Mouse (Mus musculus): ENCODE measurements around the gene Kif18b. TPM values are rescaled to one million over a fixed set of nuclear protein-coding genes. Genes with fewer than 3 reads are reported as not detected.

Kif18b gene
- polyA plus RNA-seq, 1 experiment from 2014 or later, result 1.3 TPM

- H3K4me2 ChIP-seq (replicated peaks; ENCODE audit: low read depth), result no peak overlapping the region
- no peak for DNase-seq (ENCODE audit: low spot score)
- TF ChIP-seq EP300 (optimal IDR thresholded peaks at IDR 0.05), result no peak
- TF ChIP-seq CTCF (IDR thresholded peaks at IDR 0.05; ENCODE audit: low read depth), result no peak
- no peaks in the 10 kb centered on the region for H3K27me3 ChIP-seq (ENCODE audit: control insufficient read depth, insufficient read depth, low read length)
- no peak overlapping the region for H3K9ac ChIP-seq (ENCODE audit: low read length)
- 90% methylated on average over 10 of the region's 10 CpGs for WGBS
- H3K27ac ChIP-seq (replicated peaks), result no peak overlapping the region
- H3K36me3 ChIP-seq (ENCODE audit: control insufficient read depth, insufficient read depth, low read length), result no peaks in the 10 kb centered on the region
- H3K4me3 ChIP-seq (ENCODE audit: low read depth, low read length), result no peak overlapping the region
- H3K9me3 ChIP-seq (ENCODE audit: control insufficient read depth, low read length), result no peaks in the 10 kb centered on the region
- no peak for ATAC-seq (ENCODE audit: low FRiP score, low TSS enrichment)
- H3K4me1 ChIP-seq (replicated peaks; ENCODE audit: control insufficient read depth, insufficient read depth), result no peaks in the 10 kb centered on the region
These were observed 5.7 kb upstream of the Kif18b start for GRCm38 (mm10) chr11:102930672-102931071.

- TF ChIP-seq EP300 (optimal IDR thresholded peaks at IDR 0.05), result no peak
- TF ChIP-seq CTCF (IDR thresholded peaks at IDR 0.05; ENCODE audit: low read depth), result peak; percentile 60
- Histone ChIP-seq H3K36me3 (ENCODE audit: control insufficient read depth, insufficient read depth, low read length) (no peaks in the 10 kb centered on the region; the same call in 1 of the 2 replicates), H3K4me2 (replicated peaks; ENCODE audit: low read depth) (peak overlapping the region; percentile 83), H3K9ac (ENCODE audit: low read length) (peak overlapping the region; percentile 56), H3K9me3 (ENCODE audit: control insufficient read depth, low read length) (no peaks in the 10 kb centered on the region), H3K4me1 (replicated peaks; ENCODE audit: control insufficient read depth, insufficient read depth) (0 out of 2 replicates have a peak, but pooled peaks cover 2% of the 10 kb centered on the region), H3K27me3 (ENCODE audit: control insufficient read depth, insufficient read depth, low read length) (no peaks in the 10 kb centered on the region), H3K4me3 (ENCODE audit: low read depth, low read length) (peak overlapping the region; percentile 68), H3K27ac (replicated peaks) (peak overlapping the region; percentile 80)
- ATAC-seq (ENCODE audit: low FRiP score, low TSS enrichment) (peak; percentile 36; the same call in 1 of the 2 replicates), DNase-seq (ENCODE audit: low spot score) (no peak)
- 1% methylated on average over 10 of the region's 10 CpGs for WGBS
These were observed 410 bp upstream of the Kif18b start for GRCm38 (mm10) chr11:102925351-102925717.

- WGBS, result 78% methylated on average over 6 of the region's 6 CpGs
- DNase-seq (ENCODE audit: low spot score), result no peak
- Histone ChIP-seq H3K4me1 (replicated peaks; ENCODE audit: control insufficient read depth, insufficient read depth) (0 out of 2 replicates have a peak, but pooled peaks cover 2% of the 10 kb centered on the region), H3K27ac (replicated peaks) (no peak overlapping the region), H3K27me3 (ENCODE audit: control insufficient read depth, insufficient read depth, low read length) (no peaks in the 10 kb centered on the region), H3K9ac (ENCODE audit: low read length) (no peak overlapping the region), H3K4me3 (ENCODE audit: low read depth, low read length) (no peak overlapping the region), H3K9me3 (ENCODE audit: control insufficient read depth, low read length) (no peaks in the 10 kb centered on the region), H3K4me2 (replicated peaks; ENCODE audit: low read depth) (no peak overlapping the region), H3K36me3 (ENCODE audit: control insufficient read depth, insufficient read depth, low read length) (no peaks in the 10 kb centered on the region; the same call in 1 of the 2 replicates)
- no peak for TF ChIP-seq EP300 (optimal IDR thresholded peaks at IDR 0.05)
- no peak for TF ChIP-seq CTCF (IDR thresholded peaks at IDR 0.05; ENCODE audit: low read depth)
- ATAC-seq (ENCODE audit: low FRiP score, low TSS enrichment), result no peak
These were observed 3.4 kb downstream of the Kif18b start for GRCm38 (mm10) chr11:102921491-102921890.

- Histone ChIP-seq H3K36me3 (ENCODE audit: control insufficient read depth, insufficient read depth, low read length) (no peaks in the 10 kb centered on the region; the same call in 1 of the 2 replicates), H3K27me3 (ENCODE audit: control insufficient read depth, insufficient read depth, low read length) (no peaks in the 10 kb centered on the region), H3K27ac (replicated peaks) (no peak overlapping the region), H3K4me1 (replicated peaks; ENCODE audit: control insufficient read depth, insufficient read depth) (no peaks in the 10 kb centered on the region), H3K9me3 (ENCODE audit: control insufficient read depth, low read length) (no peaks in the 10 kb centered on the region), H3K4me3 (ENCODE audit: low read depth, low read length) (no peak overlapping the region), H3K9ac (ENCODE audit: low read length) (no peak overlapping the region), H3K4me2 (replicated peaks; ENCODE audit: low read depth) (no peak overlapping the region)
- ATAC-seq (ENCODE audit: low FRiP score, low TSS enrichment), result no peak
- TF ChIP-seq EP300 (optimal IDR thresholded peaks at IDR 0.05) (no peak), CTCF (IDR thresholded peaks at IDR 0.05; ENCODE audit: low read depth) (0 out of 2 replicates have a peak, but pooled peaks have one; percentile 11)
- WGBS, result 82% methylated on average over 4 of the region's 4 CpGs
- no peak for DNase-seq (ENCODE audit: low spot score)
These were observed 6.8 kb downstream of the Kif18b start for GRCm38 (mm10) chr11:102918077-102918476.

GRCm38 (mm10) chr11:102915380-102915779 lies 9.5 kb downstream of the Kif18b start:
- ATAC-seq (ENCODE audit: low FRiP score, low TSS enrichment) (no peak), DNase-seq (ENCODE audit: low spot score) (no peak)
- H3K4me2 ChIP-seq (replicated peaks; ENCODE audit: low read depth), result no peak overlapping the region
- H3K9me3 ChIP-seq (ENCODE audit: control insufficient read depth, low read length), result no peaks in the 10 kb centered on the region
- H3K36me3 ChIP-seq (ENCODE audit: control insufficient read depth, insufficient read depth, low read length), result no peaks in the 10 kb centered on the region
- H3K27me3 ChIP-seq (ENCODE audit: control insufficient read depth, insufficient read depth, low read length), result no peaks in the 10 kb centered on the region
- 82% methylated on average over 9 of the region's 9 CpGs for WGBS
- no peak for TF ChIP-seq CTCF (IDR thresholded peaks at IDR 0.05; ENCODE audit: low read depth)
- no peak for TF ChIP-seq EP300 (optimal IDR thresholded peaks at IDR 0.05)
- no peak overlapping the region for H3K9ac ChIP-seq (ENCODE audit: low read length)
- no peak overlapping the region for H3K4me3 ChIP-seq (ENCODE audit: low read depth, low read length)
- H3K4me1 ChIP-seq (replicated peaks; ENCODE audit: control insufficient read depth, insufficient read depth), result no peaks in the 10 kb centered on the region
- H3K27ac ChIP-seq (replicated peaks), result no peak overlapping the region

GRCm38 (mm10) chr11:102911376-102911775 lies 13.5 kb downstream of the Kif18b start:
- Histone ChIP-seq H3K4me3 (ENCODE audit: low read depth, low read length) (no peak overlapping the region), H3K36me3 (ENCODE audit: control insufficient read depth, insufficient read depth, low read length) (peaks cover 14% of the 10 kb centered on the region; the same call in 1 of the 2 replicates), H3K27ac (replicated peaks) (no peak overlapping the region), H3K27me3 (ENCODE audit: control insufficient read depth, insufficient read depth, low read length) (no peaks in the 10 kb centered on the region), H3K9ac (ENCODE audit: low read length) (no peak overlapping the region), H3K4me2 (replicated peaks; ENCODE audit: low read depth) (no peak overlapping the region), H3K9me3 (ENCODE audit: control insufficient read depth, low read length) (no peaks in the 10 kb centered on the region), H3K4me1 (replicated peaks; ENCODE audit: control insufficient read depth, insufficient read depth) (no peaks in the 10 kb centered on the region)
- ATAC-seq (ENCODE audit: low FRiP score, low TSS enrichment), result no peak
- no peak for DNase-seq (ENCODE audit: low spot score)
- WGBS, result 85% methylated on average over 7 of the region's 7 CpGs
- TF ChIP-seq CTCF (IDR thresholded peaks at IDR 0.05; ENCODE audit: low read depth), result no peak
- TF ChIP-seq EP300 (optimal IDR thresholded peaks at IDR 0.05), result no peak

All from stomach, postnatal 0 days (tissue).